Mouse (Mus musculus) heart, adult 11 months (tissue): Measurements from ENCODE around the gene Ttc24.
A peak's percentile ranks its signal among the peaks of the same experiment; 100 is the strongest.

Experiments
- DNase-seq: peaks from one replicate; pipeline ENCODE4 v3.0.0; 2022

The Ttc24 gene

GRCm38 (mm10) chr3:88077441-88077840 lies 663 bp downstream of the Ttc24 start:
- no peak for DNase-seq

GRCm38 (mm10) chr3:88074766-88075165 lies 3.3 kb downstream of the Ttc24 start:
- no peak for DNase-seq

- DNase-seq: no peak
Measured at GRCm38 (mm10) chr3:88074351-88074750, 3.8 kb downstream of the Ttc24 start.

- no peak for DNase-seq
Measured at GRCm38 (mm10) chr3:88073631-88074030, 4.5 kb downstream of the Ttc24 start.

GRCm38 (mm10) chr3:88071783-88072182 lies 6.3 kb downstream of the Ttc24 start:
- peak; percentile 97 for DNase-seq

DNA sequence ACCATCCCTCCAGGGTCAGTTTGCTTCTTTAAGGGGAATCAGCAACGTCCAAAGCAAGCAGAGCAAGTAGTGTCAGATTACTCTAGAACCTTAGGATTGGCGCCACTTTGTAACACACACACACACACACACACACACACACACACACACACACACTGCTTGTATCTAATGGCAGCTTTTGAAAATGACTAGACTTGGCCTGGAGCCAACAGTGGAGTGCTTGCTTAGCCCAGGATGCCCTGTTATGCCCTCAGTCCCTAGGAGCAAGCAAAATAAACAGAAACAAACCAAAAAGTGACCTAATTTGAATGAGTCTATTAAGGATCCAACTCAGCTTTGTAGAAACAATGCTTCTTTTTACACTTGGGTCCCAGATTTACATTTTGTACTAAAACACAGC lies 9.7 kb downstream of the Ttc24 start:
- DNase-seq: no peak

GRCm38 (mm10) chr3:88057902-88058696 lies 20.0 kb downstream of the Ttc24 start, which contains the start of gene Naxe:
Gene Naxe, minus strand, starts transcription at chr3:88058495.
- DNase-seq: peak; percentile 98

- no peak for DNase-seq
Measured at GRCm38 (mm10) chr3:88057030-88057429, 21.1 kb downstream of the Ttc24 start.

DNA sequence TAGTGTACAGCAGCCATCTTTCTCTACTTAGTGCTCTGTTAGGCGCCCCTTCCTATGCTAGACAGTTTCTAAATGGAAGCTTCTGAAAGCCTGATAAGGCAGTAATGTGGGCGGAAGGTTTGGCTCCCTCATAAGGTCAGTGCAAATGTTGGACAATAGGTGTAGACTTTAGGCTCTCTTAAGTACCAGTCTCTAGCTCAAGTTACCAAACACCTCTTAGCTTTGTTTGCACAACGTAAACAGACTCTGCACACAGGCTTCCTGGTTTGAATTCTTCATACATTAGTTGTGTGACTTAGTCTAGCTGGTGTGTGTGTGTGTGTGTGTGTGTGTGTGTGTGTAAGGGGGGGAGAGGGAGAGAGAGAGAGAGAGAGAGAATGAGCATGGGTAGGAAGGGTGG lies 28.6 kb downstream of the Ttc24 start:
- DNase-seq: no peak

- peak; percentile 99 for DNase-seq
Measured at GRCm38 (mm10) chr3:88042661-88043421, 35.3 kb downstream of the Ttc24 start, which contains the start of gene Gpatch4. Gene Gpatch4, plus strand, starts transcription at chr3:88043108.

GRCm38 (mm10) chr3:88035561-88036293 lies 42.4 kb downstream of the Ttc24 start:
- no peak for DNase-seq

- no peak for DNase-seq
Measured at GRCm38 (mm10) chr3:88033506-88033905, 44.6 kb downstream of the Ttc24 start.

DNA sequence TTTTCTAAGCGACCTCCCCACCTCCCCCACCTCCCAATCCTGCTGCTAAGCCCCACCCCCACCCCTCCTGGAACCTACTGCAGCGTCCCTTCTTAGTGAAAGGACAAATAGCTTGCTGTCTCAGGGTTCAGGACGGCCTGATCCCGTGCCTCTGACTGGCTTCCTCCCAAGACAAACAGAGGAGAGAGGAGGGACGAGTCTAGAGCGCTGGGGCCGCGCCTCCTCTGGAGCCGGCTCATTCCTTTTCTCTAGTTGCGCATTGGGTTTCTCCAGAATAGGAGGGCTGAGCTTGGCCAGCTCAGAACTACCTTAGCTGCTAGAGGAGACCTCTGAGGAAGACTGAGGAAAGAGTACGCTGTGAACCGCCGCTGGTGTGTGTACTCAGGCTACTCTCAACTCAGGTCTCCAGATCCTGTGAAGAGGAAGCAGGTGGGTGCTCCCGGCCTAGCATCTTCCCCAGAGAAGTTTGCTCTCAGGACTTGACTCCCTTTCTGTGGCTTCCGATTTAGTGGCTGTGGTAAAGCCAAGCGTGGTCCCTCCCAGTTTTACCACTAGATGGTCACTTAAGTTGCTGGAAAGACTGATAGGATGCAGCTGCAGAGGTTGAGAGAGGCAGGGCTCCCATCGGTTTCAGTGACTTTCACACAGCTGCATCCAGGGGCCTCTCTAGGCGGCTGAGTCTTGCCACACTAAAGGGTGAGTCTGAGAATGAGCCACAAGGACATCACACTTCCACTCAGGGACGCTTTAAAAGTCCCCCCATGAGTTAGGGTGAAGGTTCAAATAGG lies 47.3 kb downstream of the Ttc24 start:
- peak; percentile 95 for DNase-seq

- no peak for DNase-seq
Measured at GRCm38 (mm10) chr3:88027434-88028186, 50.5 kb downstream of the Ttc24 start, which contains the start of gene Hapln2. Gene Hapln2, minus strand, starts transcription at chr3:88027583.

DNA sequence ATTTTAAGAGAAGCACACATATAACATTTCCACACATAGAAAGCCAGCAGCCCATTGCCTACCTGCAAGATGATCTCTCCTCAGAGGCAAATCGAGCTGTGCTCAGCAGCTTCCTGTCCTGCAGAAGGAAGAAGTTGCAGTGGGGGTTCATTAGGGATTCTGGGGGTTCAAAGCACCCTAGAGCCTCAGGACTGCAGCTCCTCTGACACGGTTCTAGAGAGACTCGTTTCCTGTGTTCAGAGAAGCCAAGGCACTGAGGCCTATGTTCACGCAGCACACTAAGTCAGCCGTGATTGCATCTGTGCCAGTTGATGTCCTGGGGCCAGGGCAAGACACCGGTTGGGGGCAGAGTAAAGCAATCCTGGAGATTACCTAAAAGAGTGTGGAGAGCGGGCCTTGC lies 51.3 kb downstream of the Ttc24 start:
- peak; percentile 71 for DNase-seq

GRCm38 (mm10) chr3:88023192-88024074 lies 54.7 kb downstream of the Ttc24 start:
- DNase-seq: peak; percentile 89

DNA sequence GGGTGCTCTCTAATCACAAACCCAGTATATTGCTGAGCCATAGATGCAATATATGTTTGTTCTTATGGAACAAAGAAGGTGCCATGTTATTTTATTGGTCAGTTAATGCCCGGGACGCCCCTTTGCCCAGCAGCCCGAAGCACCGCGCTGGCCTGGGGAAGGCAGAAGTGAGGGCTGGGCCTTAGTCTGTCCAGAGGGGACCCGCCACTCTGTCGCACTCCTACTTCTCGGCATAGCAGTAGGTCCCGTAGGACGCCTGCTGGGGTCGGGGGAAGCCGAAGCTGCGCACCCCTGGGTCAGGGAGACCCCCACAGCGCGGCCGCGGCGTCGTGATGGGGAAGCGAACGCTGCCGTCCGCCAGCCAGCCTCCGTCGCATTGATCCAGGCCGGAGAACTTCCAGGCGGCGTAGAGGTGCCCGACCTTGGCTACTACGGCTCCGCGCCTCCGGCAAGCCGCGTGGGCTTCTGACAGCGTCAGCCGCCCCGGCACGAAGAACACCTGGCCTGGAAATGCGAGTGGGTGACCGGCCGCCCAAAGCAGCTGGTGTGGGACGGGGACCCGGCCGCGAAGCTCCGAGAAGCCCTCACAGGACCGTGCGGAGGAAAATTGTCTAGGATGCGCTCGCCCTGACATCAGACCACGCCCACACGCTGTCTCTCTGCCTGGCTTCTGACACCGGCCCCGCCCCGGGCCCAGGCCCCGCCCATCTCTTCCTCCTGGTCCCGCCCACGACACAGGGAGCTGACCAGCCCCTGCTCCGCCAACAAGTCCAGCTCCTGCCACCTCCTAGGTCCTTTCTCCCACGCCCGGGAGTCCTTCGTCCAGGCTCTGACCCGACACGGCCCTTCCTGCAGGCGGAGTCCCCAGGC lies 55.5 kb downstream of the Ttc24 start:
- DNase-seq: peak; percentile 99
